Mouse (Mus musculus) erythroblast, embryonic 14.5 days (primary cell): Measurements from ENCODE around the gene Btbd9. TPM values are rescaled to one million over a fixed set of nuclear protein-coding genes. Genes with fewer than 3 reads are reported as not detected.
A peak's percentile ranks its signal among the peaks of the same experiment; 100 is the strongest.

ENCODE experiments used
- H3K27me3 ChIP-seq: 2 replicates; pipeline ENCODE4 v1.6.1; 2012; ENCODE audit warnings: inconsistent platforms; ENCODE audit not compliant: control insufficient read depth
- H3K36me3 ChIP-seq: 2 replicates; pipeline ENCODE4 v1.6.1; 2012; ENCODE audit warnings: mild to moderate bottlenecking, inconsistent platforms; ENCODE audit not compliant: control insufficient read depth
- H3K4me1 ChIP-seq: 2 replicates; pipeline ENCODE4 v1.6.1; 2012; ENCODE audit warnings: inconsistent platforms; ENCODE audit not compliant: control insufficient read depth
- H3K4me3 ChIP-seq: replicated peaks from 2 replicates; pipeline ENCODE3; 2012; ENCODE audit warnings: moderate library complexity, mild to moderate bottlenecking, inconsistent platforms
- H3K9me3 ChIP-seq: 2 replicates; pipeline ENCODE4 v1.6.1; 2012; ENCODE audit warnings: low read length, inconsistent platforms, mixed read lengths; ENCODE audit not compliant: control insufficient read depth
- GATA1 ChIP-seq: IDR thresholded peaks from 2 replicates; pipeline ENCODE4 v1.6.1; 2012; ENCODE audit warnings: low read length, inconsistent platforms, mixed read lengths
- TAL1 ChIP-seq: IDR thresholded peaks from 3 replicates; pipeline ENCODE4 v1.6.1; 2012; ENCODE audit warnings: low read length, inconsistent platforms, mixed read lengths
- polyA plus RNA-seq: library from polyadenylated mRNA; stranded (reverse); fragments of >175 nt; gene quantifications from 2 replicates; pipeline ENCODE4 v1.2.3, GENCODE M21; 2012

Gene Btbd9
- polyA plus RNA-seq, 1 experiment: 0.26 TPM

- H3K36me3 ChIP-seq: peaks cover 31% of the 10 kb centered on the region
- no peaks in the 10 kb centered on the region for H3K9me3 ChIP-seq
- peak overlapping the region; percentile 64 for H3K4me3 ChIP-seq
- no peaks in the 10 kb centered on the region for H3K27me3 ChIP-seq
- peaks cover 82% of the 10 kb centered on the region for H3K4me1 ChIP-seq
- TF ChIP-seq GATA1 (no peak), TAL1 (no peak)
Observed at GRCm38 (mm10) chr17:30612075-30612859, 36.0 kb upstream of the Btbd9 start.

DNA sequence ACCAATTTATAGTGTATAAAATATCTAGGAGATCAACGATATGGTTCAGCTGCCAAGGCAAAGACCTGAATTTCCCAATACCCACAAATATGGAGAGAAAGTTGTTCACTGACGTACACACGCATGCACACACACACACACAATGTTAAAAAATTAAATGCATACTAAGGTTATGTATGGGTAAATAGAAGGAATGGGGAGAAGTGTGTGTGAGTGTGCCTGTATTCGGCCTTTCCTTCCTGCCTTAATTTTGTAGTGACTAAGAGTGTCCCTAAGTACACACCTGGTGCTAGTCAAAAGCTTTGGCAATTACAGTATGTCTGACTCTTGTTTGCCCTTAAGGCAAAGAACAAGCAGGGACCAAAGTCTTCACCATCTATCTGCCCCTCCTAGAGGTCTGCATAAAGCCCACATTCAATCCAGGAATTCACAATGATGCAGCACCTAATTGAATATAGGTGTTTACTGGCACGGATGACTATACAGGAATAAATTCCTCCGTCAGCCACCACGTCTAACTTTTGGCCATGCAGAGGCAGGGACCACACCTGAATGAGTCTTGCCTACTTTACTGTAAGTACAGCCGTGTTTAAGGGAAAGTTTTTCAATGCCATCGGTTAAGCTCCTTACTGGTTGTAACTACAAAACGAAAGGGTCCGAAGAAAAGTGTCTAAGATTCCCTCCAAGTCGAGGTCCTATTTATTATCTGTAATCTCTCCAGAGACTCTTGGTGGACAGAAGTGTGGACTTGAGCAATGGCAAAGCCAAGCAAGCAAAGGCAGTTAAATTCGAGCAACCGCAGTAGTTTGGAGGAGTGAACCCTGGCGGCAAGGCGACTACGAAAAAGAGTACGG lies 35.2 kb upstream of the Btbd9 start:
- Histone ChIP-seq H3K36me3 (peaks cover 39% of the 10 kb centered on the region), H3K4me1 (peaks cover 81% of the 10 kb centered on the region), H3K9me3 (no peaks in the 10 kb centered on the region), H3K4me3 (peak overlapping the region; percentile 64), H3K27me3 (no peaks in the 10 kb centered on the region)
- peak; percentile 37; the same call in 1 of the 2 replicates for TF ChIP-seq GATA1
- no peak for TF ChIP-seq TAL1

GRCm38 (mm10) chr17:30610739-30611138 lies 34.5 kb upstream of the Btbd9 start:
- no peak for TF ChIP-seq GATA1
- TF ChIP-seq TAL1: no peak
- Histone ChIP-seq H3K4me1 (peaks cover 80% of the 10 kb centered on the region), H3K9me3 (no peaks in the 10 kb centered on the region)

DNA sequence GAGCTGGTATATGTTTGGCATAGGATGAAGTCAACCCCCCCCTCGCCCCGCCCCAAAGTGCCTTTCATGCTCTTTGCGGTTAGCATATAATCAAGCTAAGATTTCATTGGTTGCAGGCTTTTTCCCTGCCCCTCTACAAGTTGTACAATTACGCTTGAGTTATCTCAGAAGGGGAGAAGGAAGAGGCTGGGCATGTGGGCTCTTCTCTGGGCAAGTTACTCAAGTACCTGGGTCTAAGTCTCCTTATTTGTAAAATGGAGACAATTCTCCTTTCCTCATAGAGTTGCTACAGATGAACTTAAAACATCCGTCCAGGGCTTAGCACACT lies 33.7 kb upstream of the Btbd9 start:
- no peaks in the 10 kb centered on the region for H3K27me3 ChIP-seq
- H3K9me3 ChIP-seq: no peaks in the 10 kb centered on the region
- TF ChIP-seq TAL1 (no peak), GATA1 (no peak)
- peaks cover 52% of the 10 kb centered on the region for H3K36me3 ChIP-seq
- H3K4me1 ChIP-seq: peaks cover 75% of the 10 kb centered on the region
- peak overlapping the region; percentile 64 for H3K4me3 ChIP-seq

More at GRCm38 (mm10) chr17:30610739-30611138, 34.5 kb upstream of the Btbd9 start:
- Histone ChIP-seq H3K36me3 (peaks cover 45% of the 10 kb centered on the region), H3K4me3 (peak overlapping the region; percentile 64), H3K27me3 (no peaks in the 10 kb centered on the region)

GRCm38 (mm10) chr17:30609305-30609979 lies 33.2 kb upstream of the Btbd9 start:
- Histone ChIP-seq H3K4me3 (peak overlapping the region; percentile 64), H3K36me3 (peaks cover 57% of the 10 kb centered on the region), H3K27me3 (no peaks in the 10 kb centered on the region), H3K4me1 (peaks cover 72% of the 10 kb centered on the region), H3K9me3 (no peaks in the 10 kb centered on the region)
- TF ChIP-seq TAL1: no peak

DNA sequence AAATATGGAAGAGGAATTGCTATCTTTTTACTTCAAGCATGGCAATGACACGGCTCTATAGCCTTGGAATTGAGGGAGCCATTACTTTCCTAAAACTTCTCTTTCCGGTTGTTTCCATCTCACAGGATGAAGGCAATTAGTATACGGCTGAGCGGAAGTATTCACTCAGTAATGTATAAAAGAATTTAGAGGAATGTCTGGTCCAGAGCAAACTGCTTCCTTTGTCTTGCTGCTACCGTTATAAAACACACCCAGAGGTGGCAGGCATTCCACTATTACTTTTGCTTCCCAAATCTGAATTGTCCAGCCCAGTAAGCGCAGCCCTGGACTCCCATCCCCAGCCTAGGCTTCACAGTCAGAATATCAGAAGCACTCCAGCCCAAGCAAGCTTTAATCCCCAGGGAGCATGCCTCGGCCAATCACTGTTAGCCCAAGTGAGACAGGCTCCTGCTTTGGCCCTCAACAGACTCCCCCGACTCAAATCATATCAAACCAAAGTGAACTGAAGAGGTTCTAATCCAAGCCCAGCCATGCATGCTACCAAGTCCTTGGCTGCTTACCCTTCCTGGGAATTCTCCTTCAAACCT lies 31.7 kb upstream of the Btbd9 start:
- Histone ChIP-seq H3K9me3 (no peaks in the 10 kb centered on the region), H3K4me1 (peaks cover 59% of the 10 kb centered on the region), H3K27me3 (no peaks in the 10 kb centered on the region), H3K36me3 (peaks cover 71% of the 10 kb centered on the region), H3K4me3 (no peak overlapping the region)
- TF ChIP-seq GATA1 (no peak), TAL1 (no peak)

- Histone ChIP-seq H3K4me3 (no peak overlapping the region), H3K36me3 (peaks cover 78% of the 10 kb centered on the region), H3K9me3 (no peaks in the 10 kb centered on the region), H3K4me1 (peaks cover 55% of the 10 kb centered on the region), H3K27me3 (no peaks in the 10 kb centered on the region)
- TF ChIP-seq GATA1 (no peak), TAL1 (no peak)
Observed at GRCm38 (mm10) chr17:30607330-30607729, 31.0 kb upstream of the Btbd9 start.

DNA sequence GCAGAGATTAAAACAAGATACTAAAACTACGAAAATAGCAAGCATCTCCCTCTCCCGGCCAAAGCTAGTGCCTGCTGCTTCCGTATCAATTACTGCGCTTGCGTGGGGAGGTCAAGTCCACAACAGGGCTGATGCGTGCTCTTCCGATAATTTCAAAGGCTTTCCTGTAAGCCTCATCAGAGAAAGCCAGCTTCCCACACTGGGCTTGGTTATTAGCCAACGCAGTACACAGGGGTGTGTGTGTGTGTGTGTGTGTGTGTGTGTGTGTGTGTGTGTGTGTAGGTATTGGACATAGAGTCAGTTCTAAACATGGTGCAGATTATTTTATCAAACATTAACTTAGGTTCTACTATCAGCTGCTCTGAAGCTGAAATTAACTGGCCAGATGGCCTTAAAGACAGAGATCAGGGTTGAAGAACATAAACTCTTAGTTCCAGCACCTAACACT lies 30.4 kb upstream of the Btbd9 start:
- peaks cover 85% of the 10 kb centered on the region for H3K36me3 ChIP-seq
- peaks cover 53% of the 10 kb centered on the region for H3K4me1 ChIP-seq
- no peaks in the 10 kb centered on the region for H3K27me3 ChIP-seq
- no peaks in the 10 kb centered on the region for H3K9me3 ChIP-seq
- H3K4me3 ChIP-seq: no peak overlapping the region
- TF ChIP-seq GATA1: no peak
- TF ChIP-seq TAL1: no peak
